Mouse (Mus musculus): ENCODE measurements at regions not wholly inside any gene's neighbourhood (a gene's known extent, or its start where the extent isn't known, plus 50 kb on each side); places are given as distances from the start of the nearest gene placed in this dataset.

- DNase-seq (ENCODE audit: low spot score in 2 of 2), result no peak
Observed at GRCm38 (mm10) chr2:94248948-94249347, 91.2 kb upstream of the Hsd17b12 start.

DNA sequence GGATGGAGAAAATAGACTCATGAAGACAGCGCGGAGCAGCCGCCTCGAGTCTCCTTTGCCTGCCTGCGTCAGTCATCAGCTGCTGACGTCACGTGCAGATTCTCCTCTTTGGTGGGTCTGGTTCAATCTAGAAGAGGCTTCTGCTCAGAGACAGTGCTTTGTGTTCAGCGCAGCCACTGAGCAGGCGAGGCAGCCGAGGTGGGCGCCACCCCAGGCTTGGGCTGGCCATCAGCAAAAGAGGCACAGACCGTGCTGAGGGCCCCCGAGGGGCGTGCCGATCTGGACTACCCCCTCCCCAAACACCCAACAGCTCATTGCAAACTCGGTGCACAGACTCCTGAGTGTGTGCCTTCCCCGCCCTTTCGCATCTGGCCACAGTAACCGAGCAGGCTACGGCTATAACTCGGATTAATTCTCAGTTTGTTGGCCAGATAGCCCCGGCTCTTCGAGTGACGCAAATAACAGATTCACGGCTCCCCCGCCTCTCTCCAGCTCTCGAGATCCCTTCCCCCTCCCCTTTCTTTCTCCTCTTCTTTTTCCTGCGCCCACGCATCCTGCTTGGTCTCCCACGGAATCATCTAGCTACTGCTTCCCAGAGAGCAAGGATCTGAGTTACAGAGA is 89.2 kb upstream of the Hsd17b12 start:
- no peak for DNase-seq (ENCODE audit: low spot score in 2 of 2)

DNA sequence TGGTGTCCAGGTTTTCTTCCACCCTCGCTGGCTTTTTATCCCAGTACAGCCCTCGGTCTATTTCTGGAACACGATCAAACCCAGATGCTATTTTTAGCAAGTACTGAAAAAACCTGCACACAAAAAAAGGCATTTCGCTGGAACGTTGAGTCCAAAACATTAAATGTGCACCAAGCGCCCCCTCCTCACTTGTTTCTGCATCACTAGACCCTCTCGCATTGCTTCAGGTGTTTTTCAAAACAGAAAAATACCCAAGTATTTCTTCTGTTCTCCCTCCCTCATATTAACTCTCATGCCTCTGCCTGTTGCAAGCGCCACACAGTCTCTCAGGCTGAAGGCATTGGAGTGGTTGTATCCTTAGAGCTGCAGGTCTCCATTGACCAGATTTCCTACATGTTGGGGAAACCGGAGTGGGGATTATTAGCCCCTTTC is 88.4 kb upstream of the Hsd17b12 start:
- DNase-seq (ENCODE audit: low spot score in 2 of 2), result no peak

GRCm38 (mm10) chr2:94245305-94245959 is 87.7 kb upstream of the Hsd17b12 start:
- DNase-seq (ENCODE audit: low spot score in 2 of 2), result peak; percentile 72 to 76

DNA sequence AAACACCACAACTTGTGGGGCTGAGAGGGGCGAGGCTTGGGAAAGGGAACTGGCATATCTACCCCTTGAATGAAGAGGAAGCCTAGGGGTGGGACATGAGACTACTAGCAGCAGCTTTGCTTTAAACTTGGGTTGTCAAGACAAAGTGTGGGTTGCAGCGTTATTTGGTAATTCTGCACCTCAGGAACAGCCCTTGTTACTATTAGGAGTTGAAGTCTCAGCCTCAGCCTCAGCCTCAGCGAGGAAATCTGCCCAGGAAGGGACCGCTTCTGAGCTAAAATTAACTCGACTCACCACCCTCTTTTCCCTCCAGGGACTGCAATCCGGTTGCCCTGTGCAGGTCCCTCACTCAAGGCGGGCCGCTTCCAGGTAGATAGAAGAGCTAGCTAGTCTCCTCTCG is 86.4 kb upstream of the Hsd17b12 start:
- DNase-seq (ENCODE audit: low spot score in 2 of 2), result no peak

GRCm38 (mm10) chr2:94243053-94243916 is 85.5 kb upstream of the Hsd17b12 start:
- no peak for DNase-seq (ENCODE audit: low spot score in 2 of 2)

GRCm38 (mm10) chr2:94242406-94243052 is 84.8 kb upstream of the Hsd17b12 start:
- no peak for DNase-seq (ENCODE audit: low spot score in 2 of 2)

DNA sequence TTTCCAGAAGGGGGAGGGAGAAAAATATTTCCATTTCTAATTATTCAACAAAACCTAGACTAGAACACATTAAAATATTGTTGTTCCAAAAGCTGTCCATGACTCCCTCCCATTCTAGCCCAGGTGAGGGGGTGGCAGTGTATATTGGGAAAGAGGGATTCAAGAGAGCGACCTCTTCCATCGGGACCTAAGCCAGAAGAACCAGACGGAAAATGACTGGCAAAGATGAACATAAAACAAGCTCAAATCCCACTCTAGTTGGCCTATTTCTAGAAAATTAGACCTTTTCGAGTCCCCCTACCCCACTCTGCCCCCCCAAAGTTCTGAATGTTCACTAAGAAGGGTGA is 84.3 kb upstream of the Hsd17b12 start:
- DNase-seq (ENCODE audit: low spot score in 2 of 2), result no peak

GRCm38 (mm10) chr2:94241301-94242050 is 83.7 kb upstream of the Hsd17b12 start:
- peak; percentile 26 to 64 for DNase-seq (ENCODE audit: low spot score in 2 of 2)

DNA sequence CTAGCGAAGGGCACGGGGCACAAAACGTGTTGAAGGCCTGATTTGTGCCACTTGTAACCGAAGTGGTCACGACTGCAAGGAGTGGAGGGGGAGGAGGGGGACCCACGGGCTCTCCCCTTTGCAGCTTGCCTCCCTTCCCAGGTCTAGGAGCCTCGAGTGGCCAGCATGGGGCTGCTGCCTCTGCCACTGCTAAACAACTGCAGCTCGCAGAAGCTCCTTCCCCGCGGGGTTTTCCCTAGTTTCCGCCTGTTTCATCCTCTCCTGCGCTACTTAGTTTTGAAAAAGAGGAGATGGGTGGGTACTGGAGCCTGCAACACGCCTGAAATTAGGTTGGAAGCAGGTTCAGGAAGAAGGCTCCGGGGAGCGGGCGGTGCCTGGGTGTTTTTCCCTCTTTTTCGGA is 82.6 kb upstream of the Hsd17b12 start:
- no peak for DNase-seq (ENCODE audit: low spot score in 2 of 2)

- DNase-seq (ENCODE audit: low spot score in 2 of 2), result no peak
Observed at GRCm38 (mm10) chr2:94239573-94239972, 81.8 kb upstream of the Hsd17b12 start.

GRCm38 (mm10) chr2:94236479-94236878 is 78.7 kb upstream of the Hsd17b12 start:
- DNase-seq (ENCODE audit: low spot score in 2 of 2), result no peak

DNA sequence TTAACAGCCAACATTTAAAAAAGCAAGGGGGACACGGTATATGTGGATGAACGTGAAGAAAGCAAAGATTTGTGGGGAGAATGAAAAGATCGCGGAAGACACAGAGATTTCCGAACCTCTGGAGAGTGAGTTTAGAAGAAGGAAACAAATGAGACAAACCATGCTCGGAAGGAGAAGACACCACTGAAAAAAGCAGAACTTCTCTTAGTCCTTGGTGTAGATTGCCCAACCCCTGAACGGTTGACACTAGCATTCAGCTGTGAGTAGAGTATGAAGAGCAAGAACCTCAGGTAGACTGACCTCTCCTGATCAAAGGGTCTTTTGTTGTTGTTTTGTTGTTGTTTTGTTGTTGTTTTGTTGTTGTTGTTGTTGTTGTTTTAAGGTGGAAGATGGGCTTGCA is 75.8 kb upstream of the Hsd17b12 start:
- no peak for DNase-seq (ENCODE audit: low spot score in 2 of 2)

DNA sequence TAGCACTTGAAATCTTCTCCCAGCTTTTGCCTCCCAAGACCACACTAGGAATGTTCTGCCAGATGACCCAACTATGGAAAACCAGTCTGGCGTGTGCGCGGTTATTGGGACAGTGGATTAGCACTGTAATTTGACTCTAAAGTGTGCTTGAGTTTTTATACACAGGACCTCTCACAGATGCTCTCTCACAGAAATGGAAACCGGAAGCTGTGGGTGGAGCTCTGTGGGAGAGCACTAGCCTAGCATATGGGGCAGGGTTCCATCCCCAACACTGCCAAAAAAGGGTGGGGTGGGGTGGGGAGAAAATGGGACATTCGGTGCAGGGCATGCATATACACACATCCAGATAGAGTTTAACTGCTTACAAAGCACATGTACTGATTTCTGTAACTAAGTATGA is 61.7 kb upstream of the Hsd17b12 start:
- DNase-seq (ENCODE audit: low spot score in 2 of 2), result no peak

GRCm38 (mm10) chr2:94217481-94217880 is 59.7 kb upstream of the Hsd17b12 start:
- DNase-seq (ENCODE audit: low spot score in 2 of 2), result no peak

- no peak for DNase-seq (ENCODE audit: low spot score in 2 of 2)
Observed at GRCm38 (mm10) chr2:94215455-94215854, 57.7 kb upstream of the Hsd17b12 start.

Small RNA genes lying in the stretch of these regions (microRNA-seq; reads per million reads assigned to microRNA genes)
- gene Mir129-2 (ENCODE audit: borderline number of aligned reads in 2 of 2) (0.47 to 0.61 reads per million in 2 experiments), gene Mir129b (ENCODE audit: borderline number of aligned reads in 2 of 2) (0 reads per million in 2 experiments)
